Mouse (Mus musculus) cortical plate, adult 2 months (tissue): ENCODE measurements around the gene Scamp5. TPM values are rescaled to one million over a fixed set of nuclear protein-coding genes. Genes with fewer than 3 reads are reported as not detected.

Source experiments
- H3K27ac ChIP-seq: fragments of 200-500 bp; 2 replicates; pipeline ENCODE4 v1.5.1; 2012; ENCODE audit warnings: low read length, control low read depth, inconsistent platforms; ENCODE audit not compliant: insufficient read depth
- H3K4me1 ChIP-seq: fragments of 200-500 bp; 2 replicates; pipeline ENCODE4 v1.6.1; 2011; ENCODE audit warnings: low read length; ENCODE audit not compliant: control insufficient read depth, insufficient read depth
- H3K4me3 ChIP-seq: fragments of 200-500 bp; 2 replicates; pipeline ENCODE4 v1.5.1; 2011; ENCODE audit warnings: mild to moderate bottlenecking, low read length, control low read depth; ENCODE audit not compliant: insufficient read depth
- CTCF ChIP-seq: fragments of 200-500 bp; IDR thresholded peaks from 2 replicates; pipeline ENCODE4 v1.5.1; 2011; ENCODE audit warnings: mild to moderate bottlenecking, control low read depth, low read length; ENCODE audit not compliant: insufficient read depth; ENCODE audit errors: extremely low read depth
- POLR2A ChIP-seq: fragments of 200-500 bp; IDR thresholded peaks from 2 replicates; pipeline ENCODE4 v1.6.1; 2011; ENCODE audit warnings: mild to moderate bottlenecking, low read length, control low read depth; ENCODE audit not compliant: insufficient read depth; ENCODE audit errors: extremely low read depth
- polyA plus RNA-seq: library from polyadenylated mRNA; depleted of rRNA; stranded (reverse); fragments of >200 nt; gene quantifications from 2 replicates; pipeline ENCODE4 v1.2.3, GENCODE M21; 2012

Gene Scamp5
- polyA plus RNA-seq, 1 experiment: 376 TPM

GRCm38 (mm10) chr9:57421121-57421571 lies 46.7 kb downstream of the Scamp5 start:
- TF ChIP-seq CTCF (no peak), POLR2A (no peak)
- peaks cover 6% of the 10 kb centered on the region; the same call in 1 of the 2 replicates for H3K4me1 ChIP-seq
- peak overlapping the region; percentile 98 for H3K27ac ChIP-seq
- no peak overlapping the region for H3K4me3 ChIP-seq

GRCm38 (mm10) chr9:57420321-57421120 lies 47.3 kb downstream of the Scamp5 start:
- Histone ChIP-seq H3K27ac (peak overlapping the region; percentile 98), H3K4me3 (no peak overlapping the region), H3K4me1 (peaks cover 6% of the 10 kb centered on the region; the same call in 1 of the 2 replicates)
- no peak for TF ChIP-seq CTCF
- no peak for TF ChIP-seq POLR2A

GRCm38 (mm10) chr9:57419521-57420267 lies 48.2 kb downstream of the Scamp5 start:
- H3K4me1 ChIP-seq: peaks cover 6% of the 10 kb centered on the region; the same call in 1 of the 2 replicates
- no peak for TF ChIP-seq POLR2A
- TF ChIP-seq CTCF: no peak
- H3K4me3 ChIP-seq: no peak overlapping the region
- H3K27ac ChIP-seq: peak overlapping the region; percentile 17; the same call in 1 of the 2 replicates

GRCm38 (mm10) chr9:57417341-57417740 lies 50.5 kb downstream of the Scamp5 start:
- no peak overlapping the region for H3K4me3 ChIP-seq
- 0 out of 2 replicates have a peak overlapping the region, but pooled peaks have one; percentile 48 for H3K27ac ChIP-seq
- no peak for TF ChIP-seq CTCF
- H3K4me1 ChIP-seq: peaks cover 6% of the 10 kb centered on the region; the same call in 1 of the 2 replicates

- Histone ChIP-seq H3K27ac (no peak overlapping the region), H3K4me1 (no peaks in the 10 kb centered on the region), H3K4me3 (no peak overlapping the region)
- no peak for TF ChIP-seq POLR2A
Measured at GRCm38 (mm10) chr9:57407120-57407905, 60.5 kb downstream of the Scamp5 start.

GRCm38 (mm10) chr9:57406395-57406794 lies 61.5 kb downstream of the Scamp5 start:
- H3K27ac ChIP-seq: no peak overlapping the region
- H3K4me3 ChIP-seq: no peak overlapping the region
- no peak for TF ChIP-seq CTCF
- H3K4me1 ChIP-seq: no peaks in the 10 kb centered on the region

- TF ChIP-seq POLR2A (no peak), CTCF (no peak)
- H3K4me3 ChIP-seq: no peak overlapping the region
- no peak overlapping the region for H3K27ac ChIP-seq
- H3K4me1 ChIP-seq: no peaks in the 10 kb centered on the region
Measured at GRCm38 (mm10) chr9:57404036-57404435, 63.8 kb downstream of the Scamp5 start.

GRCm38 (mm10) chr9:57402318-57403251 lies 65.3 kb downstream of the Scamp5 start:
- Histone ChIP-seq H3K27ac (no peak overlapping the region), H3K4me1 (no peaks in the 10 kb centered on the region), H3K4me3 (no peak overlapping the region)
- no peak for TF ChIP-seq CTCF
- no peak for TF ChIP-seq POLR2A
